Mouse (Mus musculus) small intestine, adult 2 months (tissue): ENCODE results near the gene Eif3k.

Source experiments
- CTCF ChIP-seq: fragments of 200-500 bp; IDR thresholded peaks from 2 replicates; pipeline ENCODE4 v1.5.1; 2012; ENCODE audit warnings: low read depth, mild to moderate bottlenecking, control low read depth, inconsistent platforms, low read length, moderate library complexity, mixed read lengths; ENCODE audit not compliant: insufficient replicate concordance, insufficient read length; ENCODE audit errors: extremely low read depth
- POLR2A ChIP-seq: fragments of 200-500 bp; IDR thresholded peaks from 2 replicates; pipeline ENCODE4 v1.6.1; 2012; ENCODE audit warnings: low read depth, mild to moderate bottlenecking, control low read depth, inconsistent platforms, low read length, moderate library complexity

GRCm38 (mm10) chr7:28952786-28953185 is 28.9 kb downstream of the Eif3k start:
- no peak for TF ChIP-seq POLR2A
- no peak for TF ChIP-seq CTCF
